Mouse (Mus musculus) left cerebral cortex, postnatal 36 days (tissue): ENCODE measurements at regions not wholly inside any gene's neighbourhood (a gene's known extent, or its start where the extent isn't known, plus 50 kb on each side); places are given as distances from the start of the nearest gene placed in this dataset.
A peak's percentile ranks its signal among the peaks of the same experiment; 100 is the strongest.
"Not testable (repeated sequence)": the region's sequence is repeated elsewhere in the genome, so short reads cannot be mapped to it uniquely, and the experiment has no call there.

ENCODE experiments used
- DNase-seq, 2 experiments: peaks; one replicate each; pipeline ENCODE4 v3.0.0; 2021 to 2022; ENCODE audit warnings: low spot score in 2 of 2, mixed read lengths in 1 of 2
- intact Hi-C: fragments of 180-260 bp; cut with DNase I; formaldehyde crosslinking; loops from one replicate; pipeline ENCODE4 v1.15.1; 2025

DNA sequence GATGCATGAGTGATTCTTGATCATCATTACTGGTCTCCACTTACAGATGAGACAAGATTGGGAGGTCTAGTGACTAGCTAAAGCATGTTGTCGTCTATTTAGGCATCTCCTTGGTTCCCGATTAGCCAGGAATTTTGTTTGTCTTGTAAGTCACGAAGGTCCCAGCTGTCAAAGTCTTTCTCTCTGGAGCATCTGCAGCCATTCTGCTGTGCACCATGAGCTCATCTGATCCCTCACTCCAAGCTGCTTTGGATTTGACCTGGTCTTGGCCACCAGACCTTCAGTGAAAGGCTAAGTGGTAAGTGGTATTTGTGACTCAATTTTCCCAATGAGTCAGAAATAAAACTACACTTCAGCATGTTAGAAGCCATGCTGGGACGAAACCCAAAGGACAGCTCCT, 53.3 kb upstream of the Creb5 start:
- intact Hi-C loops, result no loop called here
- no peak for DNase-seq

DNA sequence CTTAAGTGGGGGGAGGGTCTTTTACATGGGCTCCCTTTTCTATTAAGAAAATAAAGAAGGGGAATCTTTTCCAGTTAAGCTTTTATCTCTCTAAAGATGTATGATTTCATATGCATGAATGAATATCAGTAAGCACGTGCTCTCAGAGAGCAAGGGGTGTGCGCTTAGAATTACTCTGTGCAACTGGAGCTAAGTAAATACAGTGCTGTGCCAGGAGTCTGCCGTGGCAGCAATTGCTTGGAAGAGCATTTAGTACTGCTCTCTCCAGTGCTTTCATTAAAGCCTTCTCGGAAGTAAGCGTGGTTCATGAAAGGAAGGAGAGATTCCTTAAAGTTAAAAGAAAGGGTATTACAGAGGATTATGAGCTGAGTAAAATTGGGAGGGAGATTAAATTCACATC, 54.5 kb upstream of the Creb5 start:
- no peak for DNase-seq
- intact Hi-C loops, result no loop called here

DNA sequence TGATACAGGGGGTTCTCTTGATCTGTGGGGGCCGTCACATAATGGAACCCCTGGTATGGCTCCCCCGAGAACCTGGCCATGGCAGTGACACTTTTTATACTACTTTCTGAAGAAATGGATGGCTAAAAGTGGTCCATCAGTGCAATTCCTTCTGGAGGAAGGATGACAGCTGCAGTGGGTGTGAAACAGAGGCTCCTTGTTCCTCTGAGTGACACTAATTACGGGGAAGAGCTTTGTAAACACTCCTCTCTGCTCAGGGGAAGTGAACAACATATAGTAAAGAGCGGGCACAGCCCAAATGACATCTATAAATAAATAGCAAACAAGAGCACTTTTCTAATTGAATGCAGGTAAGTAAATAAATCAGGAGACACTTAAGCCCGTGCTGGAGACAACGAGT, 57.7 kb upstream of the Creb5 start:
- DNase-seq, result no peak
- intact Hi-C loops, result no loop called here

DNA sequence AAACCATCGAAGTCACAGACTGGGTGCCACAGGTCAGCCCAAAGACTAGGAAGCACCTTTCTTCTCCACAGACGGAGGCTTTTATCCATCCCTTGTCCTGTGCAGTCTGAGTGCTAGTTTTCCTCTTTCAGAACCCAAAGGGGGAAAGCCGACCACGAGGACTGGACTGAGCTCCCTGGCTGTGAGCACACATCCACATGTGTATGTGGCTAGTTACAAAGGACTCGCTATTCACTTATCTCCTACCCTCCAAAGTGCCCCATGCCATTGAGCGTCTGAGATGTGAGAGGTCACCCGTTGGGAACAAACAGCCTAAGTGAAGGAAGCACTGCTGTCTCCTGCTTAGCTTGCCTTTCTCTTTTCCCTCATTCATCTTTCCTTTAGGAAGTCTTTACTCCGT, 65.0 kb upstream of the Creb5 start:
- intact Hi-C loops, result no loop called here
- no peak for DNase-seq

DNA sequence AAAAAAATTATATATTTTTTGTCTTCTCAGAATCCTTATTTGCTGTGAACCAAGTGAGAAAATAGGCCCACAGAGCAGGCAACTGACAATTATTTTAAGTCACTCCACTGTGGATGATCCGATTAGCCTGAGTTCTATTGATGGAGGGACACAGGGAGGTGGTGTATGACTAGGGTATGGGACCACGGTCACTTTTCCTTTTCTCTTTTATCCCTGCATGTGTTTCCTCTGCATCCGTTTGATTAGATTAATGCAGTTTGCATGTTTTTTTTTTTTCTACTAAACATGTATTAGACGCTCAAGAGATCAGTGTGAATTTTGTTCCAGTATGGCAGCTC, 65.4 kb upstream of the Creb5 start:
- intact Hi-C loops, result no loop called here
- no peak for DNase-seq

DNA sequence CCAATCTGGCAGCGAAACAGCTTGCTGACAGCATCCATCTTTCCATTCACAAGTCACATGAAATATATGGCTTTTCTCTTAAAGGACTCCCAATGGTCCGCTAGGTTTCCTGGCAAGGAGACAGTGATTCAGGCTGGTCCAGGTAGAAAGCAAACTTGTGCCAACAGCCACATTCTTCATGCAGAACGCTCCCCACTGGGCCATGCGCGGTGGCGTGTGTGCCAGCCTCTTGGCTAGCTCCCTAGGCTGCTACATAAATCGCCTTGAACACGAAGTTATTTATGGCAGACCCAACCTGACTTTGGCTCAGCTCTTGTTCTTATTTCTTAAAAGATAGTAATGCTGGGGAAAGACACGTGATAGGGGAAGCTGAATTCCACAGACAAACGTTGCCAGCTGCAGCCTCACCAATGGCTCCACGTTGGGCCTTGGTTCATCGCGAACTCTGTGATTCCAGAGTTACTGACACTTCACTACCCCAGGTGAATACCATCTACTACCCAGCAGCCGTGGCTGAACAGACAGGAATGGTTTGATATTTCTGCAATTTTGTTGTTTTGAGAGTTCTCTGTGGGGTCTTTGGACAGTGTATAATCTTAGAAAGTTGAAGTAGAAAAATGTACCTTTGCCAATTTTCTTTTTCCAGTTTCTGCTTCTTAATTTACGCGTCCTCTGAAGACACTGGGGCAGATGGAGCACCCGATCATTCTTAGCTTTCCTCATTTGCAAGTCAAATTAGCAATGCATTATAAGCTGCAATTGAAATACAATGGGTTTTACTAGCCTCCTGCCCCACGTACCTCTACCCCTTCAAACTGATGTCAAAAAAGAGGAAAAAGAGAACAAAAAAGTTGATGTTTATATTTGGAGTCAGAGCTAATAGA, 66.0 kb upstream of the Creb5 start:
- no peak for DNase-seq
- intact Hi-C loops, result no loop called here

GRCm38 (mm10) chr6:53218871-53219286, 68.2 kb upstream of the Creb5 start:
- intact Hi-C loops, result loop anchor here (5.0 kb wide), 1 partner anchor 503 kb away; no protein-coding TSS in a partner anchor

GRCm38 (mm10) chr6:53217234-53218015, 69.6 kb upstream of the Creb5 start:
- peak in 1 of 2 experiments; percentile 49 for DNase-seq
- intact Hi-C loops, result loop anchor here (5.0 kb wide), 1 partner anchor 505 kb away; no protein-coding TSS in a partner anchor

More at GRCm38 (mm10) chr6:53218871-53219286, 68.2 kb upstream of the Creb5 start:
- DNase-seq, result no peak

GRCm38 (mm10) chr6:53216715-53217114, 70.4 kb upstream of the Creb5 start:
- DNase-seq, result no peak
- intact Hi-C loops, result loop anchor here (5.0 kb wide), 1 partner anchor 506 kb away; no protein-coding TSS in a partner anchor

DNA sequence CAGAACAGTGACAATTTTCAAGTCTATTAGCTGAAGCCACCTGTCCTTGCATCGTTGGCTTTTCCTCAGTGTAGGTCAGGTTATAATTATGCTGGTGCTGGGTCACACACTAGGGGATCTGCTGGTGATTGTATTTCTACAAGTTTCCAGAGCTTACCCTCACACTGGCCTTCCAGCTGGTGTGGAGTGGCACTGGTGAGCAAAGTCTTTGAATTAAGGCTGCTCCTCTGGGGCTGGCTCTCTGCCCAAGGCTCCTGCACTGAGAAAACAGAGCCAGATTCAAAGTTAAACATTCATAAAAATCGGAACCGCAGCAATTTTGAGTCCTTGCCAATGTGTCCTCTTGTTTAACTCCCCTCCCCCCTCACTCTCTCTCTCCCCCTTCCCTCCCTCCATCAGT, 75.7 kb upstream of the Creb5 start:
- intact Hi-C loops, result no loop called here
- DNase-seq, result no peak

GRCm38 (mm10) chr6:53209398-53209797, 77.7 kb upstream of the Creb5 start:
- intact Hi-C loops, result no loop called here
- DNase-seq, result no peak

- DNase-seq, result no peak
- intact Hi-C loops, result no loop called here
Observed at GRCm38 (mm10) chr6:53208474-53208873, 78.6 kb upstream of the Creb5 start.

DNA sequence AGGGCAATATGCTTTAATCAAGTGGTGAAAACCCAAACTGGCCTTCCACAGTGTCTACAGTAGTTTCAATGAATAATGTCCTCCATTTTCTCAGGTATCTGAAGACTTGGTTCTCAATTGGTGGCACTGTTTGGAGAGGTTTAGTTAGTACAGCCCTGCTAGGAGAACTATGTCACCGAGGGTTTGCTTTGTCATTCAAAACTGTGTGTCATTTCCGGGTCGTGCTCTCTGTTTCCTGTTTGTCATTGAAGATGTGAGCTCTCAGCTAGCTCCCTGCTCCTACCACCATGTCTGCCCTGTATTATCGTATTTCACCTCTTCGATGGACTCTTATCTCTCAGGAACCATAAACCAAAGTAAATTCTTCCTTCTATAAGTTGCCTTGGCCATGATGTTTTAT, 79.3 kb upstream of the Creb5 start:
- no peak for DNase-seq
- intact Hi-C loops, result no loop called here

DNA sequence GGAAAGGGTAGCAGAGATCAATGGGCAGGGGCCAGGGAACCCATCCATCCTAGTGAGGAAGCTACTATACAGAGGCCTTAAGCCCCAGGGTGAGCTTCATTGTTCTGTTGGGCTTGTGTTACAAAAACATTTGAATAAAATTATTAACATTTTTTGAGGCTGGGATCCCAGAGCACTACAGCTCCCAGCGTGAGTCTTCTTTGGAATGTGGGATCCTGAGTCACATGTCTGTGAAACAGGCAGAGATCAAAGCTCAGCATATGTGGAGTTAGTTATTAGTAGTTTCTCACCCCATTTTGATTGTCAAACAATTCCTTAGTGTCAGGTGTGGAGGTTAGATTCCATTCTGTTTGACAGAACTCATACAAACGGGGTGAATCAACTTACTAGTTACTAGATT, 79.7 kb upstream of the Creb5 start:
- DNase-seq, result no peak
- intact Hi-C loops, result no loop called here

DNA sequence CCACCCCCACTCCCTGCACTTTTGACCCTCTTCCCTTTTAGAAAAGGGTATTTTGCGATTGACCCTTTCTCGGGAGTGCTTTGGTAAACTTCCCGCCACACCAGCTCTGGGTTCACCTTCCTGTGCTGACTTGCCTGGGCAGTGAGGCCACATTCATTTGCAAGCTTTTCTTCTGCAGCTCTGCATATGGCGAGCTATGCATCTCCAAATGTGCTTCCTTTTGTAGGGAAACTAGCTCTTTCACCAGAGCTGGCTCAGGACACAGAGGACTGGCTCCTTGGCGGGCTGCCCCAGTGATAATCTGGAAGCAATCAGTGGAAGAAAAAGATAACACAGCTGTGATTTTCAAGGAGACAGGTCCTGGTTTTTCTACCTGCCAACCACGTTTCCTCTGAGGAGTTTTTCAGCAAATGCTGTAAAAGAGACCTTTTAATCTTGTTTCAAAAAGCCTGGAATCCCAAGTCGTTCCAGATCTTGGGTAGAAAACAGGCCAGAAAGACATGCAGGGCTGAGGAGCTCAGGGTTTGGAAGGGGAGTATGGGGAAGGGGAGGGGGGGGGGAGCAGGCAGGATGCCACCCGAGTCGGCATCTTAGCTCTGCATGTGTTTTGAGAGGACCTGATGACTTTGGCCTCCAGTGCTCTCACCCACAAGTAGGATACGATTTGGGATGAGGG, 85.7 kb upstream of the Creb5 start:
- intact Hi-C loops, result no loop called here
- DNase-seq, result no peak

DNA sequence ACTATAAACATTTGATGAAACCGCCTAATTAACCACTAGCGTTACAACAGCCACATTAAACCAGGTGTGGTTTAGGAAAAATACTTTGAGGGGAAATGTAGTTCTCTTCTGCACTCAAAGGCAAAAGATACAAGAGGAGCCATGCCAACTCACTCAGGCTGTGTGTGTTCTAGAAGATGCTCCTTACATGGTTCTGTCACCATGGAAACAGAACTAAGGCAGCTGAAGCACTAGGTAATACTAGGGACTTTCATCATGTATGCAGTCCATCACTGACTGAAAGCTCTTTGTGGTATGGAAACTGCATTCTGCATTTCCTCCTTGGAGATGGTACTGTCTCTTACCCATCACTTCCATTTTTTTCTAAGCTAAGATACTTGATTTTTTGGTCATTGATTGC, 87.6 kb upstream of the Creb5 start:
- intact Hi-C loops, result no loop called here
- no peak for DNase-seq

- intact Hi-C loops, DNase-seq: not testable (repeated sequence)
Observed at GRCm38 (mm10) chr6:53182131-53182530, 104.9 kb upstream of the Creb5 start.

DNA sequence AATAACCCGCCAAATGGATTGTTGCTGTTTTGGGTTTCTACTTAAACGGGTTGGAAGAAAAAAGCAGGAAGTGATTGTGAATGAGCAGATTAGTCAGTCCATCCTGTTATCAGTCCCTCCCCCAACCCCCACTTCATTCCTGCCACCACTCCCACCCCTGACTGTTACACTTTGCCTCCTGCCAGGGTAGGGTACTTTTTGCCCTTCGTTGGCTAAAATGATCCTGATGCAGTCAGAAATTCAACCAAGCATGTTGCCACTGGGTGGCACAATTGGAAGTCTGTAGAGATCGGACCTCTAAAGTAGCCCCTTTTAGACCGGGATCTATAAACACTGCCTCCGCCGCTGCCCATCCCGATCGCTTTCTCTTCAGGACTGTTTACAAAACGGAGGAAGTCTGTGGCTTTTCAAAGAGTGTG, 96.0 kb upstream of the Jazf1 start:
- peak; percentile 5 to 6 for DNase-seq
- intact Hi-C loops, result loop anchor here (10.0 kb wide), 1 partner anchor 560 kb away; no protein-coding TSS in a partner anchor

DNA sequence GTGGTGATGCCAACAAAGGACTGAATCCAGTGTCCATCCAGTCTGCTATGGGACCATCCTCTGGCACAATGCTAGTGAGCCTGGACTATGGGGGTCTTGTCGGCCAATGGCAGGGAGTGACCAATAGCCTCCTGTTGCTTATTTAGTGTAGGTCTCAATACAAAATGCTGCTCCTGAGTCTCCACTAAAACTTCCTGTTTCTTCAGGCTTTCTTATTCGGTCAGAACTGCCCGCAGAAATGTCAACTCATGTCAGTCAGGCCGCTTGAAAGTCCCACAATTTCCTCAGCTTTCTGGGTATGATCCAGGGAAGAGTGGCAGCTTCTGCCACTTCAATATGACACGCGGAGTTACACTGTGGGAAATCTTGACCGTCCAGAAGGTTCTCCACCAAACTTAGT, 94.7 kb upstream of the Jazf1 start:
- intact Hi-C loops, result loop anchor here (10.0 kb wide), 1 partner anchor 562 kb away; no protein-coding TSS in a partner anchor

DNA sequence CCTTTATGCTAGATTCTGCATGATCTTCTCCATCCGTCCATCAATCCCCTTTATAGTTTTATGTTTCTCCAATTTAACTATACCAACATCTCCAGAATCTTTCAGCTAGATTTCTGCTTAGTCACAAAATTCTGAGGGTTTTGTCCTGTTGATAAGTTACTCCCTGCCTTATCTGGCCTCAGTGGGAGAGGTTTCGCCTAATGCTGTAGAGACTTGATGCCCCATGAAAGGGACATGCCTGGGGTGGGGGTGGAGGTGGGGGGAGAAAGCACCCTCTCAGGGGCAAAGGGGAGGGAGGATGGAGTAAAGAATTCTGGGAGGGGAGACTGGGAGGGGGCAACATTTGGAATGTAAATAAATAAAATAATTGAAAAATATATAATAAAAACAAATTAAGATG, 93.2 kb upstream of the Jazf1 start:
- DNase-seq, result no peak
- intact Hi-C loops, result loop anchor here (10.0 kb wide), 1 partner anchor 563 kb away; no protein-coding TSS in a partner anchor

More for the DNA sequence above, 94.7 kb upstream of the Jazf1 start:
- DNase-seq, result no peak
